Mouse (Mus musculus): Measurements from ENCODE around the gene Troap. TPM values are rescaled to one million over a fixed set of nuclear protein-coding genes. Genes with fewer than 3 reads are reported as not detected.
A peak's percentile ranks its signal among the peaks of the same experiment; 100 is the strongest.

Troap gene
- total RNA-seq, 1 experiment: 27.8 TPM

DNA sequence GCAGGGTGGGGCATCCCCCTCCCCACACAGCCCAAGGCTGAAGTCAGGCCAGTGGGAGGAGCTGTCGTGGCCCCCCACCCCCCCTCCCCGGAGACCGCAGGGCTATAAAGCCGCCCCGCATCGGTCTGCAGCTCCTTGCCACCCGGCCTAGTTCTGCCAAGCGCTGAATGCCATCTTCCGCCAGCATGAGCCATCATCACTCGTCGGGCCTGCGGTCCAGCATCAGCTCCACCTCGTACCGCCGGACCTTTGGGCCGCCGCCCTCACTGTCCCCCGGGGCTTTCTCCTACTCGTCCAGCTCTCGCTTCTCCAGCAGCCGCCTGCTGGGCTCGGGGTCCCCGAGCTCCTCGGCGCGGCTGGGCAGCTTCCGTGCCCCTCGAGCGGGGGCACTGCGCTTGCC is 19.3 kb upstream of the Troap start, which contains the start of gene Prph:
Gene Prph, plus strand, starts transcription at position 135 of the 400 bp plus-strand sequence.
- DNase-seq (ENCODE audit: low read depth, low spot score): no peak
- peaks cover 4 to 22% of the 10 kb centered on the region in 2 experiments; a peak in 3 of 4 replicates for H3K4me1 ChIP-seq (ENCODE audit: control insufficient read depth in 2 of 2, insufficient read depth in 2 of 2, low read length in 2 of 2, poor library complexity in 1 of 2)
- in situ Hi-C loops (cut with MboI; ENCODE audit: low sequenced_read_pairs in 2 of 2, unreplicated experiment in 2 of 2): no loop called here
- no peak within 1 kb of the TSS for H3K27ac ChIP-seq (ENCODE audit: insufficient read depth, low read depth, low read length, poor library complexity, severe bottlenecking)
- peak within 1 kb of the TSS; percentile 50; the same call in 1 of the 2 replicates for H3K9ac ChIP-seq (ENCODE audit: insufficient read depth, low read depth, low read length, poor library complexity, severe bottlenecking)
- peak within 1 kb of the TSS; percentile 71 to 73 for H3K4me3 ChIP-seq (ENCODE audit: insufficient read depth in 1 of 2, low read depth in 1 of 2, low read length in 2 of 2, poor library complexity in 1 of 2, severe bottlenecking in 1 of 2)
- H3K36me3 ChIP-seq (ENCODE audit: control insufficient read depth, insufficient read depth, low read length, poor library complexity, severe bottlenecking): no peaks in the 10 kb centered on the region; the same call in 1 of the 2 replicates
- no peaks in the 10 kb centered on the region for H3K9me3 ChIP-seq (ENCODE audit: control insufficient read depth, insufficient read depth, low read depth, low read length)
- TF ChIP-seq ZC3H11A (IDR thresholded peaks at IDR 0.05; ENCODE audit: borderline replicate concordance, low read depth, low read length) (no peak), MAFK (IDR thresholded peaks at IDR 0.05; ENCODE audit: insufficient read depth, low read depth, low read length) (no peak), HCFC1 (IDR thresholded peaks at IDR 0.05; ENCODE audit: borderline replicate concordance, insufficient read depth, low read length) (no peak), CHD2 (IDR thresholded peaks at IDR 0.05; ENCODE audit: low read depth, low read length) (no peak), ZNF384 (IDR thresholded peaks at IDR 0.05; ENCODE audit: low read depth, low read length) (no peak)

GRCm38 (mm10) chr15:99055511-99055961 is 18.8 kb upstream of the Troap start:
- Histone ChIP-seq H3K4me3 (ENCODE audit: insufficient read depth in 1 of 2, low read depth in 1 of 2, low read length in 2 of 2, poor library complexity in 1 of 2, severe bottlenecking in 1 of 2) (peak overlapping the region; percentile 71 to 73), H3K27ac (ENCODE audit: insufficient read depth, low read depth, low read length, poor library complexity, severe bottlenecking) (no peak overlapping the region), H3K36me3 (ENCODE audit: control insufficient read depth, insufficient read depth, low read length, poor library complexity, severe bottlenecking) (no peaks in the 10 kb centered on the region; the same call in 1 of the 2 replicates), H3K9me3 (ENCODE audit: control insufficient read depth, insufficient read depth, low read depth, low read length) (no peaks in the 10 kb centered on the region), H3K4me1 (ENCODE audit: control insufficient read depth in 2 of 2, insufficient read depth in 2 of 2, low read length in 2 of 2, poor library complexity in 1 of 2) (peaks cover 4 to 22% of the 10 kb centered on the region in 2 experiments; a peak in 3 of 4 replicates), H3K9ac (ENCODE audit: insufficient read depth, low read depth, low read length, poor library complexity, severe bottlenecking) (peak overlapping the region; percentile 45; the same call in 1 of the 2 replicates)
- in situ Hi-C loops (cut with MboI; ENCODE audit: low sequenced_read_pairs in 2 of 2, unreplicated experiment in 2 of 2): no loop called here
- TF ChIP-seq ZNF384 (IDR thresholded peaks at IDR 0.05; ENCODE audit: low read depth, low read length): no peak
- no peak for TF ChIP-seq HCFC1 (IDR thresholded peaks at IDR 0.05; ENCODE audit: borderline replicate concordance, insufficient read depth, low read length)
- TF ChIP-seq MAFK (IDR thresholded peaks at IDR 0.05; ENCODE audit: insufficient read depth, low read depth, low read length): no peak
- no peak for TF ChIP-seq CHD2 (IDR thresholded peaks at IDR 0.05; ENCODE audit: low read depth, low read length)
- no peak for TF ChIP-seq ZC3H11A (IDR thresholded peaks at IDR 0.05; ENCODE audit: borderline replicate concordance, low read depth, low read length)
- no peak for DNase-seq (ENCODE audit: low read depth, low spot score)

DNA sequence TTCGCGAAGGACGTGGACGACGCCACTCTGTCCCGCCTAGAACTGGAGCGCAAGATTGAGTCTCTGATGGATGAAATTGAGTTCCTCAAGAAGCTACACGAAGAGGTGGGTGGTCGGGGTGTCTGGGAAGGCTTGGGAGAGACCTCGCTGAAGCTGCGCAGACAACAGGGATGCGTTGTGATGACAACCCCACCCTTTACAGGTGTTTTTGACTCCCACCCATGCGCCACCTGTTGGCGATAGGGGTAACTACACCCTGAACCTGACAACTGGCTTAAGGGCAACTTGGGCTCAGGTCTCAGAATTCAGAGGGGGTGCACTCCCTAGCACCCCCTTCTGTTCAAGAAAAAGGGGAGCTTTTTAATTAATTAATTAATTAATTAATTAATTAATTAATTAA is 18.0 kb upstream of the Troap start:
- DNase-seq (ENCODE audit: low read depth, low spot score): peak; percentile 87

DNA sequence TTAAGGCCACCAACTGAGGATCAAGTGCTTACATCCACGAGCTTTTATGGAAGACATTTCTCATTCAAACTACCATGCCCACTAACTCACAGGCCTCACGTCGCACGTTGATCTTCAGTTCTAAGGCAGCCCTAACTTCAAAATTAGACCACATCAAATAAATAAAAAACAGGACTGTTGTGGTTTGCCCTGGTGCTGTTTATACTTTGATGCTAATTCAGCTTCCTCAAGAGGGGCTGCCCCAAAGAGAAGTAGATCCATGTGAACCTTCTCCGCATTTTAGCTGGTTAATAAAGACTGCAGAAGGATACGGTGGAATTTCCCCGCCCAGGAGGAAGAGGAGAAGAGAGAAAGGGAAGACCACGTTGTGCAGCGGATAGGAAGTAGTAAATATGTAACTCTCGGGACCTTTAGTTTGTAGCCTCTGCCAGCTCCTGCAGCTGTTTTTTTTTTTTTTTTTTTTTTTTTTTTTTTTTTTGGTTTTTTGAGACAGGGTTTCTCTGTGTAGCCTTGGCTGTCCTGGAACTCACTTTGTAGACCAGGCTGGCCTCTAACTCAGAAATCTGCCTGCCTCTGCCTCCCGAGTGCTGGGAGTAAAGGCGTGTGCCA is 8.7 kb upstream of the Troap start:
- Histone ChIP-seq H3K4me3 (ENCODE audit: insufficient read depth in 1 of 2, low read depth in 1 of 2, low read length in 2 of 2, poor library complexity in 1 of 2, severe bottlenecking in 1 of 2) (no peak overlapping the region), H3K36me3 (ENCODE audit: control insufficient read depth, insufficient read depth, low read length, poor library complexity, severe bottlenecking) (no peaks in the 10 kb centered on the region)
- TF ChIP-seq MAFK (IDR thresholded peaks at IDR 0.05; ENCODE audit: insufficient read depth, low read depth, low read length) (no peak), CHD2 (IDR thresholded peaks at IDR 0.05; ENCODE audit: low read depth, low read length) (no peak), ZC3H11A (IDR thresholded peaks at IDR 0.05; ENCODE audit: borderline replicate concordance, low read depth, low read length) (no peak), ZNF384 (IDR thresholded peaks at IDR 0.05; ENCODE audit: low read depth, low read length) (peak; percentile 74)

More for the DNA sequence above, 18.0 kb upstream of the Troap start:
- Histone ChIP-seq H3K4me3 (ENCODE audit: insufficient read depth in 1 of 2, low read depth in 1 of 2, low read length in 2 of 2, poor library complexity in 1 of 2, severe bottlenecking in 1 of 2) (peak overlapping the region; percentile 71 to 73), H3K36me3 (ENCODE audit: control insufficient read depth, insufficient read depth, low read length, poor library complexity, severe bottlenecking) (no peaks in the 10 kb centered on the region; the same call in 1 of the 2 replicates), H3K9me3 (ENCODE audit: control insufficient read depth, insufficient read depth, low read depth, low read length) (no peaks in the 10 kb centered on the region), H3K9ac (ENCODE audit: insufficient read depth, low read depth, low read length, poor library complexity, severe bottlenecking) (no peak overlapping the region), H3K27ac (ENCODE audit: insufficient read depth, low read depth, low read length, poor library complexity, severe bottlenecking) (no peak overlapping the region), H3K4me1 (ENCODE audit: control insufficient read depth in 2 of 2, insufficient read depth in 2 of 2, low read length in 2 of 2, poor library complexity in 1 of 2) (peaks cover 4 to 22% of the 10 kb centered on the region in 2 experiments; a peak in 3 of 4 replicates)
- in situ Hi-C loops (cut with MboI; ENCODE audit: low sequenced_read_pairs in 2 of 2, unreplicated experiment in 2 of 2): no loop called here
- TF ChIP-seq ZC3H11A (IDR thresholded peaks at IDR 0.05; ENCODE audit: borderline replicate concordance, low read depth, low read length): no peak
- TF ChIP-seq MAFK (IDR thresholded peaks at IDR 0.05; ENCODE audit: insufficient read depth, low read depth, low read length): no peak
- TF ChIP-seq ZNF384 (IDR thresholded peaks at IDR 0.05; ENCODE audit: low read depth, low read length): no peak
- TF ChIP-seq HCFC1 (IDR thresholded peaks at IDR 0.05; ENCODE audit: borderline replicate concordance, insufficient read depth, low read length): no peak
- TF ChIP-seq CHD2 (IDR thresholded peaks at IDR 0.05; ENCODE audit: low read depth, low read length): no peak

More for the DNA sequence above, 8.7 kb upstream of the Troap start:
- H3K4me1 ChIP-seq (ENCODE audit: control insufficient read depth in 2 of 2, insufficient read depth in 2 of 2, low read length in 2 of 2, poor library complexity in 1 of 2): peaks cover 0 to 2% of the 10 kb centered on the region in 2 experiments; a peak in 1 of 4 replicates
- no peak for DNase-seq (ENCODE audit: low read depth, low spot score)
- in situ Hi-C loops (cut with MboI; ENCODE audit: low sequenced_read_pairs in 2 of 2, unreplicated experiment in 2 of 2): no loop called here
- no peak overlapping the region for H3K9ac ChIP-seq (ENCODE audit: insufficient read depth, low read depth, low read length, poor library complexity, severe bottlenecking)
- no peaks in the 10 kb centered on the region for H3K9me3 ChIP-seq (ENCODE audit: control insufficient read depth, insufficient read depth, low read depth, low read length)
- no peak overlapping the region for H3K27ac ChIP-seq (ENCODE audit: insufficient read depth, low read depth, low read length, poor library complexity, severe bottlenecking)

Measured in ES-E14 (cell line).